Mouse (Mus musculus): Measurements from ENCODE around the gene Rpl5. TPM values are rescaled to one million over a fixed set of nuclear protein-coding genes. Genes with fewer than 3 reads are reported as not detected.
"Not testable (repeated sequence)": the region's sequence is repeated elsewhere in the genome, so short reads cannot be mapped to it uniquely, and the experiment has no call there.

Rpl5 gene
- polyA plus RNA-seq, 1 experiment from 2014 or later: 94.0 TPM

GRCm38 (mm10) chr5:107936625-107937389 lies 36.5 kb downstream of the Rpl5 start:
- H3K36me3 ChIP-seq: no peaks in the 10 kb centered on the region
- no peaks in the 10 kb centered on the region for H3K27me3 ChIP-seq (ENCODE audit: low read depth, poor library complexity, severe bottlenecking)
- H3K4me3 ChIP-seq: no peak overlapping the region
- H3K27ac ChIP-seq: no peak overlapping the region
- DNase-seq (ENCODE audit: low spot score): no peak
- whole genome bisulfite sequencing: 88% methylated on average over 10 of the region's 10 CpGs
- 0 out of 2 replicates have a peak, but pooled peaks cover 4% of the 10 kb centered on the region for H3K4me1 ChIP-seq
- H3K9me3 ChIP-seq (replicated peaks): no peaks in the 10 kb centered on the region

- not testable (repeated sequence) for H3K4me3 ChIP-seq; H3K36me3 ChIP-seq; H3K4me1 ChIP-seq; H3K27ac ChIP-seq; DNase-seq (ENCODE audit: low spot score); H3K9me3 ChIP-seq (replicated peaks); H3K27me3 ChIP-seq (ENCODE audit: low read depth, poor library complexity, severe bottlenecking)
- 85% methylated on average over 1 of the region's 1 CpGs for WGBS
These were observed 38.2 kb downstream of the Rpl5 start for GRCm38 (mm10) chr5:107938483-107938882.

GRCm38 (mm10) chr5:107938886-107939285 lies 38.6 kb downstream of the Rpl5 start:
- Histone ChIP-seq H3K27ac (no peak overlapping the region), H3K4me1 (no peaks in the 10 kb centered on the region), H3K9me3 (replicated peaks) (no peaks in the 10 kb centered on the region), H3K4me3 (no peak overlapping the region), H3K36me3 (no peaks in the 10 kb centered on the region), H3K27me3 (ENCODE audit: low read depth, poor library complexity, severe bottlenecking) (no peaks in the 10 kb centered on the region)
- no peak for DNase-seq (ENCODE audit: low spot score)
- WGBS: 94% methylated on average over 2 of the region's 2 CpGs

- H3K27me3 ChIP-seq (ENCODE audit: low read depth, poor library complexity, severe bottlenecking): no peaks in the 10 kb centered on the region
- no peak overlapping the region for H3K4me3 ChIP-seq
- 79% methylated on average over 3 of the region's 3 CpGs for WGBS
- no peaks in the 10 kb centered on the region for H3K36me3 ChIP-seq
- H3K9me3 ChIP-seq (replicated peaks): no peaks in the 10 kb centered on the region
- no peak overlapping the region for H3K27ac ChIP-seq
- no peaks in the 10 kb centered on the region for H3K4me1 ChIP-seq
- no peak for DNase-seq (ENCODE audit: low spot score)
These were observed 39.4 kb downstream of the Rpl5 start for GRCm38 (mm10) chr5:107939701-107940100.

- WGBS: 71% methylated on average over 6 of the region's 6 CpGs
These were observed 40.9 kb downstream of the Rpl5 start for GRCm38 (mm10) chr5:107941222-107941621.

GRCm38 (mm10) chr5:107942941-107943340 lies 42.6 kb downstream of the Rpl5 start:
- H3K9me3 ChIP-seq (replicated peaks): no peaks in the 10 kb centered on the region
- WGBS: 94% methylated on average over 1 of the region's 1 CpGs
- H3K36me3 ChIP-seq: no peaks in the 10 kb centered on the region
- H3K4me3 ChIP-seq: no peak overlapping the region
- no peak overlapping the region for H3K27ac ChIP-seq
- H3K4me1 ChIP-seq: no peaks in the 10 kb centered on the region
- no peaks in the 10 kb centered on the region for H3K27me3 ChIP-seq (ENCODE audit: low read depth, poor library complexity, severe bottlenecking)
- no peak for DNase-seq (ENCODE audit: low spot score)

More at GRCm38 (mm10) chr5:107941222-107941621, 40.9 kb downstream of the Rpl5 start:
- H3K9me3 ChIP-seq (replicated peaks): no peaks in the 10 kb centered on the region
- no peaks in the 10 kb centered on the region for H3K4me1 ChIP-seq
- H3K36me3 ChIP-seq: no peaks in the 10 kb centered on the region
- H3K4me3 ChIP-seq: no peak overlapping the region
- H3K27ac ChIP-seq: no peak overlapping the region
- H3K27me3 ChIP-seq (ENCODE audit: low read depth, poor library complexity, severe bottlenecking): no peaks in the 10 kb centered on the region
- no peak for DNase-seq (ENCODE audit: low spot score)

- no peaks in the 10 kb centered on the region for H3K9me3 ChIP-seq (replicated peaks)
- no peaks in the 10 kb centered on the region for H3K36me3 ChIP-seq
- no peak overlapping the region for H3K4me3 ChIP-seq
- H3K27me3 ChIP-seq (ENCODE audit: low read depth, poor library complexity, severe bottlenecking): no peaks in the 10 kb centered on the region
- no peak for DNase-seq (ENCODE audit: low spot score)
- H3K4me1 ChIP-seq: no peaks in the 10 kb centered on the region
- 88% methylated on average over 6 of the region's 6 CpGs for WGBS
- H3K27ac ChIP-seq: no peak overlapping the region
These were observed 43.2 kb downstream of the Rpl5 start for GRCm38 (mm10) chr5:107943526-107943925.

GRCm38 (mm10) chr5:107946475-107946874 lies 46.2 kb downstream of the Rpl5 start:
- no peaks in the 10 kb centered on the region for H3K4me1 ChIP-seq
- no peaks in the 10 kb centered on the region for H3K27me3 ChIP-seq (ENCODE audit: low read depth, poor library complexity, severe bottlenecking)
- H3K4me3 ChIP-seq: no peak overlapping the region
- 94% methylated on average over 1 of the region's 1 CpGs for WGBS
- no peaks in the 10 kb centered on the region for H3K9me3 ChIP-seq (replicated peaks)
- H3K36me3 ChIP-seq: no peaks in the 10 kb centered on the region
- no peak for DNase-seq (ENCODE audit: low spot score)
- H3K27ac ChIP-seq: no peak overlapping the region

- no peaks in the 10 kb centered on the region for H3K9me3 ChIP-seq (replicated peaks)
- no peaks in the 10 kb centered on the region for H3K4me1 ChIP-seq
- H3K27me3 ChIP-seq (ENCODE audit: low read depth, poor library complexity, severe bottlenecking): no peaks in the 10 kb centered on the region
- no peak for DNase-seq (ENCODE audit: low spot score)
- H3K4me3 ChIP-seq: no peak overlapping the region
- WGBS: 83% methylated on average over 2 of the region's 2 CpGs
- no peaks in the 10 kb centered on the region for H3K36me3 ChIP-seq
- H3K27ac ChIP-seq: no peak overlapping the region
These were observed 47.2 kb downstream of the Rpl5 start for GRCm38 (mm10) chr5:107947548-107947947.

GRCm38 (mm10) chr5:107948899-107949298 lies 48.6 kb downstream of the Rpl5 start:
- H3K4me3 ChIP-seq: no peak overlapping the region
- no peaks in the 10 kb centered on the region for H3K27me3 ChIP-seq (ENCODE audit: low read depth, poor library complexity, severe bottlenecking)
- 89% methylated on average over 1 of the region's 1 CpGs for WGBS
- no peak for DNase-seq (ENCODE audit: low spot score)
- H3K4me1 ChIP-seq: no peaks in the 10 kb centered on the region
- H3K27ac ChIP-seq: no peak overlapping the region
- no peaks in the 10 kb centered on the region for H3K9me3 ChIP-seq (replicated peaks)
- H3K36me3 ChIP-seq: no peaks in the 10 kb centered on the region

GRCm38 (mm10) chr5:107949607-107950006 lies 49.3 kb downstream of the Rpl5 start:
- Histone ChIP-seq H3K4me3 (no peak overlapping the region), H3K27ac (no peak overlapping the region), H3K9me3 (replicated peaks) (no peaks in the 10 kb centered on the region), H3K4me1 (no peaks in the 10 kb centered on the region), H3K36me3 (no peaks in the 10 kb centered on the region), H3K27me3 (ENCODE audit: low read depth, poor library complexity, severe bottlenecking) (no peaks in the 10 kb centered on the region)
- 83% methylated on average over 3 of the region's 3 CpGs for WGBS
- DNase-seq (ENCODE audit: low spot score): no peak

GRCm38 (mm10) chr5:107950643-107951042 lies 50.3 kb downstream of the Rpl5 start:
- no peaks in the 10 kb centered on the region for H3K9me3 ChIP-seq (replicated peaks)
- no peak overlapping the region for H3K27ac ChIP-seq
- H3K4me3 ChIP-seq: no peak overlapping the region
- no peaks in the 10 kb centered on the region for H3K27me3 ChIP-seq (ENCODE audit: low read depth, poor library complexity, severe bottlenecking)
- H3K4me1 ChIP-seq: no peaks in the 10 kb centered on the region
- H3K36me3 ChIP-seq: no peaks in the 10 kb centered on the region
- no peak for DNase-seq (ENCODE audit: low spot score)
- WGBS: 84% methylated on average over 5 of the region's 5 CpGs

All from limb, embryonic 10.5 days (tissue).